Mouse (Mus musculus): ENCODE results near the gene Gm20388.

DNA sequence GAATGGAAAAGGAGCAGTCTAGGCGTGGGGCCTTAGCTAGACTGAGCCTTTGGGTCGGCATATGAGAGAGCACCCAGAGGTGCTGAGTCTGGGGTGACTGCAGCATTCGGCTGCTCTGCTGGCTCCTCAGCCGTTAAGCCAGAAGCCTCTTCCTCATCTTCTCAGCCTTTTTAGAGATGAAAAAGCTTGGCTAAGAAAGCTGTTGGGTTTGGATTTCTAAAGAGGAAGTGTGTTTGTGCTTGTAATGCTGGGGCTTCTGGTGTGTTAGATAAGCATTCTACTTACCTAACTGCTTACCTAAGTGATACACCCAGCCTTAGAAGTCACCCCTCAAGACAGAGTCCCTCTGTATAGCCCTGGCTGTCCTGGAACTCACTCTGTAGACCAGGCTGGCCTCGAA is 3540.1 kb downstream of the Gm20388 start:
- no peak for TF ChIP-seq HCFC1 (IDR thresholded peaks at IDR 0.05; ENCODE audit: borderline replicate concordance, insufficient read depth, low read length)
- no peak for TF ChIP-seq CHD2 (IDR thresholded peaks at IDR 0.05; ENCODE audit: low read depth, low read length)
- TF ChIP-seq MAFK (IDR thresholded peaks at IDR 0.05; ENCODE audit: insufficient read depth, low read depth, low read length), result no peak
- TF ChIP-seq ZC3H11A (IDR thresholded peaks at IDR 0.05; ENCODE audit: borderline replicate concordance, low read depth, low read length), result no peak
- no peak for TF ChIP-seq ZNF384 (IDR thresholded peaks at IDR 0.05; ENCODE audit: low read depth, low read length)
